Mouse (Mus musculus): ENCODE measurements around the gene Gm47289. TPM values are rescaled to one million over a fixed set of nuclear protein-coding genes. Genes with fewer than 3 reads are reported as not detected.
A peak's percentile ranks its signal among the peaks of the same experiment; 100 is the strongest.

Gene Gm47289
- polyA plus RNA-seq, 1 experiment from 2014 or later: not detected

DNA sequence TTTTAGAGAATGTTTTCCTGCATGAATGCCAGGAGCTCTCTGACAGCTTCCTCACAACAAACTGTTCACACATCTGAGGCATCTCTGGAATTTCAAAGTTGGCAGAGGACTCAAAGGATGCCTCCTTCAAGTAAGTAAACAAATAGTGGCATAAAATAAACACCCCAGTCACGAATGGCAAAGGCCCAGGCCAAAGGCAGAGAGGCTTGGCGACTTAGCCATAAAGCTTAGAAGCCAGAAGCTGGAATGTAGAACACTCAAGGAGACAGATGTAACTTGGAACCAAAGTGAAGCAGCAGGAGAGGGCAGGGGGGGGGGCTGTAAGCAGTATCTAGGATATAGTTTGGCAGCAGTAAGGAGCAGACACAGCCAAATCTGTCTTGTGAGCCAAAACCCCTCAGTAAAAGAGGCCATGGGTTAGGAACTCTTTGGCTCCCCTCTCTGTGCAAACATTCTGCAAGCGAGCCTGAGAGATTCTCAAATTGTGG lies 22.3 kb downstream of the Gm47289 start:
- Histone ChIP-seq H3K9ac (replicated peaks; ENCODE audit: low read length) (no peak overlapping the region), H3K4me2 (ENCODE audit: low read length) (no peak overlapping the region), H3K4me3 (replicated peaks; ENCODE audit: low read depth, low read length) (no peak overlapping the region), H3K36me3 (ENCODE audit: control insufficient read depth, insufficient read depth, low read length) (no peaks in the 10 kb centered on the region), H3K9me3 (ENCODE audit: control insufficient read depth, low read length) (no peaks in the 10 kb centered on the region), H3K27me3 (ENCODE audit: control insufficient read depth, insufficient read depth, low read length) (no peaks in the 10 kb centered on the region), H3K27ac (replicated peaks; ENCODE audit: low read depth, low read length) (no peak overlapping the region), H3K4me1 (ENCODE audit: control insufficient read depth, insufficient read depth, low read length) (no peaks in the 10 kb centered on the region)
- 58% methylated on average over 3 of the region's 3 CpGs for WGBS
- peak; percentile 11 for DNase-seq
- ATAC-seq (ENCODE audit: low FRiP score, low TSS enrichment): no peak

DNA sequence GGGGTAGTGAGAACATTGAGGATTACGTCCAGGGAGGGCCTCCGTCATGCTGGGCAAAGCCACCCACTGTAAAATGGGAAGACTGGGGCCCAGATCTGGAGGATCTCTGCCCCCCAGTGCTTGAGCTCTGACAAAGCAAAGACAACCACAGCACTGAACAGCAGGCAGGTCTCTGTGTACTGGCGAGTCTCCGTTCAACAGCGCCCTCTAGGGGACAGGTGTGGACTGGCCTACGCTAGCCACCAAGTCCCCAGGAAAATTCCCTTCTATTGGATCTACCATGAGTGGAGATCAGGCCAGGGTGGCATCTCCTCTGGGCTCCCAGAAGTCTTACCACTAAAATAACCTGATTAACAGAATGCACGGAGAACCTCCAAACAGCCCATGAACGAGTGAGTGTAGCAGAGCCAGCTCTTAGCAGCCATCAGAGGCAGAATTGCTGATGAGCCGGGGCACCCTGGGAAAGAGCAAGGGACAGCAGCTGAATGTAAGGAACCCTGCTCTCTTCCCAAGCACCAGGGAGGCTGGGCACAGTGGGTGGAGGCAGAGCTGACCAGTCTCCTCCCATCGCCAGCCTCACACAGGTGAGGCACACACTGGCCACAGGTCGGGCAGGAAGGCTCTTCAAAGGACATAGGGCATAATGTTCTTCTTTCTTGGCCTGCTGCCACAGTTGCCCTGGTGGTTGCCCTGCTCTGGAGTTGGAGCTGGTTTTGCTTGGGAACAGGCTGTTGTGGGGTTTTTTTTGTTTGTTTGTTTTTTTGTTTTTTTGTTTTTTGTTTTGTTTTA lies 33.4 kb downstream of the Gm47289 start:
- Histone ChIP-seq H3K4me1 (ENCODE audit: control insufficient read depth, insufficient read depth, low read length) (no peaks in the 10 kb centered on the region), H3K27me3 (ENCODE audit: control insufficient read depth, insufficient read depth, low read length) (no peaks in the 10 kb centered on the region), H3K27ac (replicated peaks; ENCODE audit: low read depth, low read length) (no peak overlapping the region), H3K4me2 (ENCODE audit: low read length) (no peak overlapping the region), H3K9me3 (ENCODE audit: control insufficient read depth, low read length) (no peaks in the 10 kb centered on the region), H3K4me3 (replicated peaks; ENCODE audit: low read depth, low read length) (no peak overlapping the region), H3K9ac (replicated peaks; ENCODE audit: low read length) (no peak overlapping the region), H3K36me3 (ENCODE audit: control insufficient read depth, insufficient read depth, low read length) (no peaks in the 10 kb centered on the region)
- 40% methylated on average over 11 of the region's 11 CpGs for WGBS
- DNase-seq (peak; percentile 58), ATAC-seq (ENCODE audit: low FRiP score, low TSS enrichment) (no peak)

DNA sequence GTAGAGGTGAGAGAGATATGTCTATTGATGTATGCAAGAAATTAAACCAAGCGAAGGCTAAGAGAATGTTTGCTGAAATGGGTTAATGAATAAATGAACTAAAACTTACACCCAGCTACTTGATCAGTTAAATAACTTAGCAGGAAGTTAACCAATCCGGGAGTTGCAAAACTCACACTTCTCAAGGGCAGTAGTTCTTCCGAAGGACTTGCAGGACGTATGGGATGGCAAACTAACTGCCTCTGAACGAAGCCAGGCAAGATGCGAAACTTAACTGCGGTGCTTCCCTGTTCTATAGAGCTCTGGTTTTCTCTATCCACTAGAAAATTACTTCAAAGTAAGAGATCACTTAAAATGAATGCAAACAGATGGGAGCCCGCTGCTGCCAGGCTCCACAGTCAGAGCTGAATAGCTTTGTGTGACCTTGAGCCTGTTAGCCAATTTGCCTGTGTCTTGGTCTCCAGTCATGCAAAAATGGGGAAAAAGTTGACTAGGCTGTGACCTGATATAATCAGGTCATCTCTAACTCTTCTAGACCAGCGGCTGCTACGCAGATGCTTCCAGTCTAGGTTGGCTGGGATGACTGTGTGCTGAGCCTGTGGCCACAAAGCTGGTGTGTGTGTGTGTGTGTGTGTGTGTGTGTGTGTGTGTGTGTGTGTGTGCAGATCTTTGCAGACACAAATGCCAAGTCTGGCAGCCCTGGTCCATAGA lies 40.3 kb downstream of the Gm47289 start:
- Histone ChIP-seq H3K4me2 (ENCODE audit: low read length) (no peak overlapping the region), H3K36me3 (ENCODE audit: control insufficient read depth, insufficient read depth, low read length) (no peaks in the 10 kb centered on the region), H3K4me3 (replicated peaks; ENCODE audit: low read depth, low read length) (no peak overlapping the region), H3K27ac (replicated peaks; ENCODE audit: low read depth, low read length) (no peak overlapping the region), H3K9ac (replicated peaks; ENCODE audit: low read length) (no peak overlapping the region), H3K9me3 (ENCODE audit: control insufficient read depth, low read length) (peaks cover 3% of the 10 kb centered on the region; the same call in 1 of the 2 replicates), H3K27me3 (ENCODE audit: control insufficient read depth, insufficient read depth, low read length) (no peaks in the 10 kb centered on the region), H3K4me1 (ENCODE audit: control insufficient read depth, insufficient read depth, low read length) (no peaks in the 10 kb centered on the region)
- 86% methylated on average over 10 of the region's 10 CpGs for WGBS
- DNase-seq (no peak), ATAC-seq (ENCODE audit: low FRiP score, low TSS enrichment) (no peak)

DNA sequence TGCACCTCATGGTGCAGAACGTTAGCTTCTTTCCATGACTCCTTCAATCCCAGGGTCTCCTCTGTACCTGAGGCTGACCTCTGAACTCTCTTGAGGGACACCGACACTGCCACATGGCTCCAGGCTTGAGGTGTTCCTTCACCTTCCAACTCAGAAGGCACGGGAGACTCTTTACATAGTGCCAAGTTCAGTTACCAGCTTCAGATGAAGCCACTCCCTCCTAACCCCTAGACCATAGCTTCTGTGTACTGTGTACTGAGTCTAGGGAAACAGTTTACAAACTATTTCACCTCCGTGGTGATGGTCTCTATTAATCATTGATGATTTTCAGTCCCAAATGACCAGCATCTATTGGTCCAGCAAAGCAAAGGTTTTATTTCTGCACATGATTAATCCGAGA lies 42.7 kb downstream of the Gm47289 start:
- DNase-seq: no peak
- Histone ChIP-seq H3K9ac (replicated peaks; ENCODE audit: low read length) (no peak overlapping the region), H3K27ac (replicated peaks; ENCODE audit: low read depth, low read length) (no peak overlapping the region), H3K27me3 (ENCODE audit: control insufficient read depth, insufficient read depth, low read length) (no peaks in the 10 kb centered on the region), H3K4me1 (ENCODE audit: control insufficient read depth, insufficient read depth, low read length) (no peaks in the 10 kb centered on the region), H3K4me3 (replicated peaks; ENCODE audit: low read depth, low read length) (no peak overlapping the region), H3K4me2 (ENCODE audit: low read length) (no peak overlapping the region), H3K9me3 (ENCODE audit: control insufficient read depth, low read length) (peaks cover 3% of the 10 kb centered on the region; the same call in 1 of the 2 replicates), H3K36me3 (ENCODE audit: control insufficient read depth, insufficient read depth, low read length) (no peaks in the 10 kb centered on the region)
- no peak for ATAC-seq (ENCODE audit: low FRiP score, low TSS enrichment)
- 87% methylated on average over 5 of the region's 5 CpGs for WGBS

DNA sequence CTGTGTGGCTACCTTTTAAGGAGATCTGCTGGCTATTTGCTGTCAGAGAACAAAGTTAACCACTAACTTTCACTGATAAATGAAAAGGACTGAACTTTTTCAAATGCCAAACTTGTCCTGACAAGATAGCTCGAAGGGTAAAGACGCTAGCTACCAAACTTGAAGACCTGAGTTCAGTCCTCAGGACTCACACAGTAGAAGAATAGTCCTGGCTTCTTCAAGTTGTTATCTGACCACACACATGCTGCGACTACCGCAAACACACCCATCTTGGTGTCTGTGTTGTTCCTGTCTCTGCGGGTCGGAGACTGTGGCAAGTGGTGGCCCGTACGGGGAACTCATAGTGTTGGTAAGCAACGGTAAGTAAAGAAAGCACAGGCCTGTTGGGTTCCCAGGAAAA lies 44.7 kb downstream of the Gm47289 start:
- Histone ChIP-seq H3K4me3 (replicated peaks; ENCODE audit: low read depth, low read length) (no peak overlapping the region), H3K27me3 (ENCODE audit: control insufficient read depth, insufficient read depth, low read length) (no peaks in the 10 kb centered on the region), H3K27ac (replicated peaks; ENCODE audit: low read depth, low read length) (no peak overlapping the region), H3K9me3 (ENCODE audit: control insufficient read depth, low read length) (peaks cover 3% of the 10 kb centered on the region; the same call in 1 of the 2 replicates), H3K36me3 (ENCODE audit: control insufficient read depth, insufficient read depth, low read length) (no peaks in the 10 kb centered on the region), H3K4me1 (ENCODE audit: control insufficient read depth, insufficient read depth, low read length) (no peaks in the 10 kb centered on the region), H3K9ac (replicated peaks; ENCODE audit: low read length) (no peak overlapping the region), H3K4me2 (ENCODE audit: low read length) (no peak overlapping the region)
- DNase-seq (no peak), ATAC-seq (ENCODE audit: low FRiP score, low TSS enrichment) (no peak)
- 97% methylated on average over 9 of the region's 9 CpGs for WGBS

DNA sequence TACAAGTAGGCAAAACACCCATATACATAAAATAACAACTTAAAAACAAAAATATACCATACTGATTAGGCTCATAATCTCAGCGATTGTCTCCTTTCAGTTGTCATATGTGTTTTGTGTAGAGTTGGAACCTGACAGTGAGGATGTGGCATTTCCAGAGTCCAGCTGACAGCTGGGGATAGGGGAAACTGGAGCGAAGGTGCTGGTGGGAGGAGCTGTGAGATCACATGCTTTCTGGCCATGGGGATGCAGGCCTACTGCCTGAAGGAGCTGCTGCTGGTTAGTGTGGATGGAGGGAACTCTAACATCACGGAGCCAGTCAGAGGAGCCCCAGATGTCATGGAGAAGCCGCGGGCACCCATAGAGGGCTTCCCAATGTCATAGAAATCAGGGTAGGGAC lies 46.8 kb downstream of the Gm47289 start:
- H3K36me3 ChIP-seq (ENCODE audit: control insufficient read depth, insufficient read depth, low read length): no peaks in the 10 kb centered on the region
- DNase-seq: no peak
- H3K4me2 ChIP-seq (ENCODE audit: low read length): no peak overlapping the region
- no peak overlapping the region for H3K4me3 ChIP-seq (replicated peaks; ENCODE audit: low read depth, low read length)
- H3K9ac ChIP-seq (replicated peaks; ENCODE audit: low read length): no peak overlapping the region
- peaks cover 3% of the 10 kb centered on the region; the same call in 1 of the 2 replicates for H3K9me3 ChIP-seq (ENCODE audit: control insufficient read depth, low read length)
- ATAC-seq (ENCODE audit: low FRiP score, low TSS enrichment): no peak
- 93% methylated on average over 5 of the region's 5 CpGs for WGBS
- H3K27ac ChIP-seq (replicated peaks; ENCODE audit: low read depth, low read length): no peak overlapping the region
- no peaks in the 10 kb centered on the region for H3K27me3 ChIP-seq (ENCODE audit: control insufficient read depth, insufficient read depth, low read length)
- no peaks in the 10 kb centered on the region for H3K4me1 ChIP-seq (ENCODE audit: control insufficient read depth, insufficient read depth, low read length)

DNA sequence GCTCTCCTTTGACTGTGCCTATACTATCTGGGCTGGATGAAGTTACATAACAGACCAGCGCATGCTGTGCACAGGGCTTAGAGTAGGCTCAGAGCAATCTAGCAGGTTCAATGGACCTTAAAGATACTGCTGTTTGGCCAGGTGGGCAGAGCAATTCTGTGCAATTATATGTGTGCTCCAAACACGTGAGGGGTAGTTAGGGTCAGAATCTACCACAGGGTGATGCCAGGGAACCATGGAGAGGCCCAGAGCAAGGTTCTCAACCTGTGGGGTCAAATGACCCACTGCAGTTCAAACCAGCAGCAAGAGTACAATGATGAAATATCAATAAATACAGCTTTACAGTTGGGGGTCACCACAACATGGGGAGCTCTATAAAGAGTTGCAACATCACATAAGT lies 47.7 kb downstream of the Gm47289 start:
- Histone ChIP-seq H3K4me1 (ENCODE audit: control insufficient read depth, insufficient read depth, low read length) (no peaks in the 10 kb centered on the region), H3K27me3 (ENCODE audit: control insufficient read depth, insufficient read depth, low read length) (no peaks in the 10 kb centered on the region), H3K36me3 (ENCODE audit: control insufficient read depth, insufficient read depth, low read length) (no peaks in the 10 kb centered on the region), H3K9me3 (ENCODE audit: control insufficient read depth, low read length) (peaks cover 3% of the 10 kb centered on the region; the same call in 1 of the 2 replicates), H3K9ac (replicated peaks; ENCODE audit: low read length) (no peak overlapping the region), H3K27ac (replicated peaks; ENCODE audit: low read depth, low read length) (no peak overlapping the region), H3K4me3 (replicated peaks; ENCODE audit: low read depth, low read length) (no peak overlapping the region), H3K4me2 (ENCODE audit: low read length) (no peak overlapping the region)
- DNase-seq: no peak
- ATAC-seq (ENCODE audit: low FRiP score, low TSS enrichment): no peak
- 88% methylated on average over 2 of the region's 2 CpGs for WGBS

DNA sequence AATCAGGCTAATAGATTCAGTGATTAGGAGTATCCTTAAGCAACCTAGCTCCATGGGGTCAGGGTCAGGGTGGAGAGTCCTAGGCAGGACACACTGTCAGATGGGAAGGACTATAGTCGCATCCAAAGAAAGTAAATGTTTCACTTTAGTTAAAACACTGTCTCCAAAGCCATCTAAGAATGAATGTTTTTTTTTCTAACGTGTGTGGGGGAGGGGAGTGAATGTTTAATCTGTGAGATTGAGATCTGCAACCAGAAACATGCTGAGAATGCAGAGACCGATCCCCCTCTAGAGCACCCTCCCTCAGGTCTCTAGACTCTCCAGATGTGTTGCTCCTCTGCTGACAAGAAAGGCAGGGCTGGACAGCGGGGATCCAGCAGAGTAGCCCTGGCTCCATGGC lies 48.2 kb downstream of the Gm47289 start:
- WGBS: 85% methylated on average over 4 of the region's 4 CpGs
- DNase-seq: no peak
- Histone ChIP-seq H3K9me3 (ENCODE audit: control insufficient read depth, low read length) (peaks cover 3% of the 10 kb centered on the region; the same call in 1 of the 2 replicates), H3K4me1 (ENCODE audit: control insufficient read depth, insufficient read depth, low read length) (no peaks in the 10 kb centered on the region), H3K27me3 (ENCODE audit: control insufficient read depth, insufficient read depth, low read length) (no peaks in the 10 kb centered on the region), H3K9ac (replicated peaks; ENCODE audit: low read length) (no peak overlapping the region), H3K4me2 (ENCODE audit: low read length) (no peak overlapping the region), H3K36me3 (ENCODE audit: control insufficient read depth, insufficient read depth, low read length) (no peaks in the 10 kb centered on the region), H3K27ac (replicated peaks; ENCODE audit: low read depth, low read length) (no peak overlapping the region), H3K4me3 (replicated peaks; ENCODE audit: low read depth, low read length) (no peak overlapping the region)
- no peak for ATAC-seq (ENCODE audit: low FRiP score, low TSS enrichment)
